Mouse (Mus musculus): Measurements from ENCODE around the gene Msh4.

DNA sequence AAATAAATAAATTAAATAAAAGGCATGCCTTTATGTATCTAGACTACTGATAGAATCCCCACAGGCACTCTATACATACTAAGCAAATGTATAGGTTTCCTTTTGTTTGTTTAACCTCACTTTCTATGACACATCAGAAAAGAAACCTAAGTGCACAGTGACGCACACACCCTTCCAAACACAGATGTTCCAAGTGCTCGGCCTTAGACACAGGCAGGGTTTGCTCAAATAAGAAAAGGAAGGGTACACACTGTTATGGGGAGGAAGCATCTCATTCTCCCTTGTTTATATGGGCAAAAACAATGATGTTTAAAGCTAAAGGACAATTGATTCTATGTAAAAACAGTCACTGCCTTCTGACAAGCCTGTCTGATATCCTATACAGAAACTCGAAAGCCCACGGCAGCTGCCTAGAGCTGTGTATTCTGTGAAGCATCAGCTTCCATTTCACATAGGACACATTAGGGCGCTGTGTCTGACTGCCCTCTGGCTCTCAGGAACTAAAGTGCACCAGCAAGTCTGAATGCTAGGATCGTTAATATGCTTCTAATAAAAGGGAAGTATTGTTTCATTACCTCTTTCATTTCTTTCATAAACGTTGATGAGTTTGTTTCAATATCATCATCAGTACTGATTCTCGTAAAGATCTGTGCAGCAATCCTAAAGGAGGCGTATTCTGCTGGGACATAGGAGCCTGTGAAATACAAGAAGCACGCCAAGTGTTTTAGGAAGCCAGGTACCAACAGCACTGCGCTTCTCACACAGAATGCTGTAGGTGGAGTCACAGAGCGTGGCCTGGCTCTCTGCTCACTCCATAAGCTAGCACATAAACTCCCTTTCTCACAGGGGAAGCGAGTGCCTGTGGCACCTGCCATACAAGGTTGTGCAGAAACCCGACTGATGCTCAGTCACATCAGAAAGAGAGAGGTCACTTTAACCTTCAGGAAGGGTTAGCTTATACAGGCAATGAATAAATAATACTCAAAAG lies 38.5 kb downstream of the Msh4 start:
- TF ChIP-seq POLR2A (IDR thresholded peaks at IDR 0.05; ENCODE audit: insufficient read depth, low read depth, low read length): no peak
- 0 out of 2 replicates have a peak, but pooled peaks have one; percentile 5 for TF ChIP-seq CTCF (IDR thresholded peaks at IDR 0.05)
- no peak for TF ChIP-seq EP300 (IDR thresholded peaks at IDR 0.05; ENCODE audit: insufficient read depth, low read depth, low read length)

All from heart, adult 2 months (tissue).